Mouse (Mus musculus) midbrain, embryonic 14.5 days (tissue): ENCODE measurements at regions not wholly inside any gene's neighbourhood (a gene's known extent, or its start where the extent isn't known, plus 50 kb on each side); places are given as distances from the start of the nearest gene placed in this dataset.

Source experiments
- ATAC-seq: fragments of 200-750 bp; cut with Nextera tagmentation; 2 replicates; pipeline ENCODE4 v1.8.0; 2017; ENCODE audit warnings: moderate number of reproducible peaks, moderate library complexity; ENCODE audit not compliant: low FRiP score, low TSS enrichment
- DNase-seq: peaks from one replicate; pipeline ENCODE4 v3.0.0-alpha.2; 2015
- H3K27ac ChIP-seq: fragments of 300-500 bp; sonication (generic); replicated peaks from 2 replicates; pipeline ENCODE4 v1.5.1; 2014; ENCODE audit warnings: mild to moderate bottlenecking, low read depth, low read length, moderate library complexity
- H3K27me3 ChIP-seq: fragments of 300-500 bp; sonication (generic); 2 replicates; pipeline ENCODE4 v1.6.1; 2014; ENCODE audit warnings: low read length, control low read depth, mixed read lengths; ENCODE audit not compliant: control insufficient read depth, insufficient read depth
- H3K36me3 ChIP-seq: fragments of 300-500 bp; sonication (generic); 2 replicates; pipeline ENCODE4 v1.6.1; 2014; ENCODE audit warnings: low read length, control low read depth; ENCODE audit not compliant: control insufficient read depth, insufficient read depth
- H3K4me1 ChIP-seq: fragments of 300-500 bp; sonication (generic); 2 replicates; pipeline ENCODE4 v1.6.1; 2014; ENCODE audit warnings: mild to moderate bottlenecking, antibody characterized with exemption, low read length, control low read depth; ENCODE audit not compliant: control insufficient read depth, insufficient read depth
- H3K4me2 ChIP-seq: fragments of 300-500 bp; sonication (generic); 2 replicates; pipeline ENCODE4 v1.6.1; 2014; ENCODE audit warnings: mild to moderate bottlenecking, low read length, moderate library complexity
- H3K4me3 ChIP-seq: fragments of 300-500 bp; sonication (generic); replicated peaks from 2 replicates; pipeline ENCODE4 v1.5.1; 2014; ENCODE audit warnings: low read depth, low read length
- H3K9ac ChIP-seq: fragments of 300-500 bp; sonication (generic); replicated peaks from 2 replicates; pipeline ENCODE4 v1.6.1; 2014; ENCODE audit warnings: mild to moderate bottlenecking, low read length, moderate library complexity
- H3K9me3 ChIP-seq: fragments of 300-500 bp; sonication (generic); 2 replicates; pipeline ENCODE4 v1.6.1; 2016; ENCODE audit warnings: low read length, control low read depth, mixed read lengths; ENCODE audit not compliant: control insufficient read depth
- WGBS: fragments of 180-500 bp; shearing (Covaris S2); extraction: QIAGEN DNeasy Blood & Tissue Kit; methylation state at CpG from one replicate; pipeline ENCODE4 v1.1.7; 2014; 5-methylcytosine and 5-hydroxymethylcytosine counted together

DNA sequence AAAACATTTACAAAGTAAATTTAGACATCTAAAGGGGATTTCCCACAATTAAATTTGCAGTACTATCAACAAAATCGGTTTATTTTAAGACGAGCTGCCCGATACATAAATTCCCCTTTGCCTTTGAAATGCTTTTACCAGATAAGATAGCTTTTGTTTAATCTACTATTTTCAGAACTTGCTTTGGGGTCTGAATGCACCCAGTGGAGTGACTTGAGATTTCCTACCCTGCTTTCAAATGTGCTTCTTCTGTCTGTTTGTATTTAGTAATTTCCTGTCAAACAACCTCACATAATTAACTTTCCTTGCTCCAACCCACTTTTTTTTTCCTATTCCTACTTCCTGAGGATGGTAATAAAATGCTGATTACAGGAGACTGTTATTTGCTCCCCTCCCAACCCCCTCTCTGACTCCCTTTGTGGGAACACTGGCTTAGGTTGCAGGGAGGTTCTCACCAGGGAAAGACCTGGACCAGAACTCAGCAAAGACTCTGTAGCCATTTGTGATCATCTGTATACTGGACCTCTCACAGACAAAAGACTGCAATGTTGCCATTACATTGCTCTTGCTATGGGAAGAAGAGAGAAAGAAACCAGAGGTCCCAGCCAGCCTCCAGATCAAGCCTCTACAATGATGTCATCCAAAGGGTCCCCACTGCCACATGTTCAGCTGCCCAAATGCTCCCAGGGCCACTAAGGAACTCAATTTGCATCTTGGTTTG is 318.1 kb downstream of the Sox4 start:
- H3K4me1 ChIP-seq, result 0 out of 2 replicates have a peak, but pooled peaks cover 5% of the 10 kb centered on the region
- no peak overlapping the region for H3K4me2 ChIP-seq
- H3K36me3 ChIP-seq, result no peaks in the 10 kb centered on the region
- H3K27ac ChIP-seq, result no peak overlapping the region
- no peaks in the 10 kb centered on the region for H3K27me3 ChIP-seq
- H3K9me3 ChIP-seq, result no peaks in the 10 kb centered on the region
- ATAC-seq (no peak), DNase-seq (no peak)
- 78% methylated on average over 3 of the region's 3 CpGs for WGBS
- no peak overlapping the region for H3K9ac ChIP-seq
- no peak overlapping the region for H3K4me3 ChIP-seq

GRCm38 (mm10) chr13:28633541-28634041 is 319.9 kb downstream of the Sox4 start:
- Histone ChIP-seq H3K4me2 (no peak overlapping the region), H3K4me1 (0 out of 2 replicates have a peak, but pooled peaks cover 11% of the 10 kb centered on the region), H3K4me3 (no peak overlapping the region), H3K27me3 (no peaks in the 10 kb centered on the region), H3K9me3 (no peaks in the 10 kb centered on the region), H3K9ac (no peak overlapping the region), H3K36me3 (no peaks in the 10 kb centered on the region), H3K27ac (no peak overlapping the region)
- ATAC-seq (no peak), DNase-seq (no peak)
- WGBS, result 53% methylated on average over 5 of the region's 5 CpGs

DNA sequence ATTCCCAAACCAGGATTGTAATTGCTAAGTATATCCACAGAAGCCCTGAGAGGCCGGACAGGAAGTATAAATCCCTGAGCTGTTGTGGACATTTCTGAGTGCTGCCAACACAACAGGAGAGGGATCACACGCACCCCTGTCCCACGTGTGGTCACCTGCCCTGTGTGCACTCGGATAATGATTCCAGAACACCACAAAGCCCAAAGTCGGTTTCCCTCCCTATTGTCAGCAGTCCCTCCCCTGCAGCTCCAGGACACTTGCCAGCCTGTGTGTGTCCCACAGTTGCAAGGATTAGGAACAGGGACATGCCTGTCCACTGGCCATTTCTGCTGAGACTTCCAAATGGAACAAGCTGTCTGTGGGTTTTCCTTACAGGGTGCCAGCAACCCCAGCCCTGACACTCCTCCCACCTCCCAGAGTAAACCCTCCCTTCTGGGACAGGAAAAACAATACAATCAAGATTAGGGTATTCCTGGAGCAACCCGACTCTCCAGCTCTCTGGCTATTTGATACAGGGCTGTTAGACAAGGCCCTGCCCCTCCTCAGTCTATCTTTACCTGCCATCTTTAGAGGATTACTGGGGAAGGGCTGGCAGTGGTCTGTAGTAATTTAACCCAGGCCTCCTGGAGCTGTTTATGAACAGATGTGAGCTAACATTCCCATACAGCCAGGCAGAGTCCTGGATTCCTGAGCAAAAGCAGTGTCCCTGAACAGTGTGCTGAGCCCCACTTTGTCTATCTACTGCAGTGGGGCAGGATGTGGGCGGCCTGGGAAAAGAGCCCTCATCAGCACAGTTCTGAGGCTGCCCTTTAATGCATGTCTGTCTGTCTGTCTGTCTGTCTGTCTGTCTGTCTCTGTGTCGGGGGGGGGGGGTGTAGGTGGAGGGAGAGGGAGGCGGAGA is 323.8 kb downstream of the Sox4 start:
- no peaks in the 10 kb centered on the region for H3K9me3 ChIP-seq
- no peaks in the 10 kb centered on the region for H3K27me3 ChIP-seq
- H3K4me1 ChIP-seq, result 0 out of 2 replicates have a peak, but pooled peaks cover 11% of the 10 kb centered on the region
- no peak overlapping the region for H3K4me2 ChIP-seq
- peak overlapping the region; percentile 50; the same call in 1 of the 2 replicates for H3K27ac ChIP-seq
- DNase-seq, result no peak
- no peaks in the 10 kb centered on the region for H3K36me3 ChIP-seq
- no peak for ATAC-seq
- no peak overlapping the region for H3K4me3 ChIP-seq
- WGBS, result 46% methylated on average over 9 of the region's 9 CpGs
- H3K9ac ChIP-seq, result no peak overlapping the region

DNA sequence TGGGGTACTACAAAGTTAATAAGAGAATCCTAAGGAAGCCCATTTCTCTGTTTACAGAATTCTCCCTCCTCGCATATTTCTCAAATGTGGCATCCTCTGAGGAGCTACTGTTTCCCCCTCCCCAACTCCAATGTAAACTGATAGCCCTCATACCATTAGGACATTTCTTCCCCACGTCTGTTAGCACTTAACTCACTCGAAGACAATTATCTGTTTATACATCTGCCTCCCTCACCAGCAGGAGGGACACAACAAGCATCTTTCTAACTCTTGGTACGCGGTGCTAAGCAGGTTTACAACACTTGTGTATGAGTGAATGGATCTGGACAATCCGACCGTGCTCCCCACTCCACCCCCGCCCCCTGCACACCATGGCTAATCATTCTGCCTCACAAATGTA is 324.8 kb downstream of the Sox4 start:
- H3K4me2 ChIP-seq, result no peak overlapping the region
- no peaks in the 10 kb centered on the region for H3K27me3 ChIP-seq
- H3K9ac ChIP-seq, result no peak overlapping the region
- DNase-seq (no peak), ATAC-seq (no peak)
- no peak overlapping the region for H3K4me3 ChIP-seq
- 0 out of 2 replicates have a peak, but pooled peaks cover 11% of the 10 kb centered on the region for H3K4me1 ChIP-seq
- H3K36me3 ChIP-seq, result no peaks in the 10 kb centered on the region
- H3K27ac ChIP-seq, result no peak overlapping the region
- 70% methylated on average over 8 of the region's 8 CpGs for WGBS
- no peaks in the 10 kb centered on the region for H3K9me3 ChIP-seq

- H3K27me3 ChIP-seq, result no peaks in the 10 kb centered on the region
- no peaks in the 10 kb centered on the region for H3K9me3 ChIP-seq
- 22% methylated on average over 3 of the region's 3 CpGs for WGBS
- DNase-seq, result no peak
- no peak overlapping the region for H3K9ac ChIP-seq
- no peak overlapping the region for H3K4me3 ChIP-seq
- no peak for ATAC-seq
- no peak overlapping the region for H3K4me2 ChIP-seq
- peaks cover 4% of the 10 kb centered on the region; the same call in 1 of the 2 replicates for H3K4me1 ChIP-seq
- H3K36me3 ChIP-seq, result no peaks in the 10 kb centered on the region
- no peak overlapping the region for H3K27ac ChIP-seq
Measured at GRCm38 (mm10) chr13:28618961-28619360, 334.6 kb downstream of the Sox4 start.

DNA sequence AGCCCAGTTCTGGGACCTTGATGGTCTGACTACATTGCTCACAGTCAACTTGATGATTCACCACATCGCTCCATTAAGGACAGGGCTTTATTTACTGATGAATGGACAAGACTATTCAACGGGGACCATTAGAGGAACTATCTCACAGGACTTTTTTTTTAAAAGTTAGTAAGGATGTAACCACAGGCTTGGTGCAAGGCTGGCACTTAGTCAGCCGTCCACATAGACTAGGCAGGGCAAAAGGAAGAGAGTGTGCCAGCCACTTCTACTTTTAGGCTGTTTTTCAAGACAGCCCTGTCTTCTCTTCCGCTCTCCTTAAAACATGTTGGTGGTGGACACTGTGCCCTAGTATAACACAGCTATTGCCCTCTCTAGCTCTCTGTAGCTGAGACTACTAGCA is 336.0 kb downstream of the Sox4 start:
- 95% methylated on average over 4 of the region's 4 CpGs for WGBS
- no peak overlapping the region for H3K4me2 ChIP-seq
- H3K4me1 ChIP-seq, result peaks cover 4% of the 10 kb centered on the region; the same call in 1 of the 2 replicates
- H3K27me3 ChIP-seq, result no peaks in the 10 kb centered on the region
- peaks cover 6% of the 10 kb centered on the region; the same call in 1 of the 2 replicates for H3K9me3 ChIP-seq
- H3K9ac ChIP-seq, result no peak overlapping the region
- DNase-seq (no peak), ATAC-seq (no peak)
- no peak overlapping the region for H3K4me3 ChIP-seq
- H3K27ac ChIP-seq, result no peak overlapping the region
- H3K36me3 ChIP-seq, result no peaks in the 10 kb centered on the region

DNA sequence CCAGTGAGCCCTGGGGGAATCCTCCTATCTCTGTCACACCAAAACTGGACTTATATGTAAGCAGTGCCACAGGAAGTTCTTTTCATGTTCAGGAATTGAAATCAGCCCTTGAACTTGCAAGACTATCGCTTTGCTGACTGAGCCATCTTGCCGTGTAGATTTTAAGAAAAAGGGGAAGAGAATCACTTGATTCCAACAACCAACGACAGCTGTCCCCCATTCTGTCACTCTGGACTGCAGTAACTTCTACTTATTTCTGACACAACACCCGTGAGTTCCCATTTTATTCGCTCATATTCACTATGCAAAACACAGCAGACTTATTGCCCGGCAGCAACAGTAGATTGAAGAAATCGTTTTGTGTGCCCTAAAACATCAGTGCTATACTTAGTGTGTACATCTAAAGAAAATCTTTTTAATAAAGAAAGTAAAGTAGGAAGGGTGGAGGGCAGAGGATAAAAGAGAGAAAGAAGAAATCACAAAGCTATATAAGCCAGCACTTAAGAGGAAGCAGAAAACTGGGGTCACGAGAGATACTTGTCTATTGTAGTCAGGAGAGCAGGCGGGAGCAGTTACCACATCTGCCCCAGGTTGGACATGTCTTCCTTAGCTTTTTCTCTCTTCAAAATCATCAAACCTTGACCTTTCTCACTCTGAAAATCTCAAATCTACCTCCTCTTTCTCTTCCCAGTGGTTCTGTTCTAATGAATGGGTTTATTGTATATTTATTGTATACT is 336.7 kb downstream of the Sox4 start:
- H3K27ac ChIP-seq, result no peak overlapping the region
- H3K4me3 ChIP-seq, result no peak overlapping the region
- peaks cover 4% of the 10 kb centered on the region; the same call in 1 of the 2 replicates for H3K4me1 ChIP-seq
- no peaks in the 10 kb centered on the region for H3K27me3 ChIP-seq
- H3K36me3 ChIP-seq, result no peaks in the 10 kb centered on the region
- whole genome bisulfite sequencing, result 77% methylated on average over 9 of the region's 9 CpGs
- H3K9me3 ChIP-seq, result peaks cover 6% of the 10 kb centered on the region; the same call in 1 of the 2 replicates
- ATAC-seq (no peak), DNase-seq (no peak)
- H3K9ac ChIP-seq, result no peak overlapping the region
- H3K4me2 ChIP-seq, result no peak overlapping the region

DNA sequence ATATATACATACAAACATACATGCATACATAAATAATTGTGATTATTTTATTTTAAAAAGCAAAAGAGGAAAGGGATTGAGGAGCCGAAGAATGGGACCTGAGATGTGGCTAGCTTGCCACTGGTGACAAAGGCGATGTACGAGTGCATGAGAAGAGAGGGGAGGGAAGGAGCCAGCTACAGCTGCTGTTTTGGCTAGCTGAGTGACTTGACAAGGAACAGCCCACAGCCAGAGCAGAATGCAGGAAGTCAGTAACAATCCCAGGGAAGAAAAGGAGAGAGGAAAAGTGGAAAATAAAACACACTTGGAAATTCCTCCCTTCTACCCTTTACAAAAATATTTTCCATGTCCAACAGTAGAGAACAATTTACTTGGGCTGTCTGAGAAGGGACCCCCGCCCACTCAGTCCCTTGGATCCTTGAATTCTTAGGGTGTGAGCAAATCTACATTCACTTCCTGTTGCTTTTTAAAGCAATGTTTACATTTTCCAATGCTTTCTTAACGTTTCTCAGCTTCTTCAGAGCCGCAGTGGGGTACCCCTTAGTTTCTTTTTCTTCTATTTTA is 345.9 kb downstream of the Sox4 start:
- Histone ChIP-seq H3K36me3 (no peaks in the 10 kb centered on the region), H3K9ac (no peak overlapping the region), H3K4me3 (no peak overlapping the region), H3K27me3 (no peaks in the 10 kb centered on the region), H3K9me3 (peaks cover under 1% of the 10 kb centered on the region; the same call in 1 of the 2 replicates), H3K4me1 (no peaks in the 10 kb centered on the region), H3K27ac (no peak overlapping the region), H3K4me2 (no peak overlapping the region)
- ATAC-seq (no peak), DNase-seq (no peak)
- 80% methylated on average over 6 of the region's 6 CpGs for WGBS
